Mouse (Mus musculus) C3H10T1/2 (cell line): Measurements from ENCODE around the gene Gbp10. TPM values are rescaled to one million over a fixed set of nuclear protein-coding genes. Genes with fewer than 3 reads are reported as not detected.

Experiments
- polyA plus RNA-seq, 2 experiments: library from polyadenylated mRNA; unstranded; fragments of >200 nt; fragmentation: generic; extraction: Trizol; gene quantifications; one replicate each; pipeline ENCODE4 v1.2.1; 2012; ENCODE audit warnings: missing spikeins in 2 of 2

The Gbp10 gene
- polyA plus RNA-seq, result under 1 TPM in 1 of 2 experiments, not detected in 1; 0.26 TPM

GRCm38 (mm10) chr5:105239483-105240047 lies at the start of gene Gbp10:
TSS of gene Gbp10 (minus strand) at chr5:105239533.

Other genes with a start within 250 kb of the Gbp10 start
- 1 to 10 TPM in 1 of 2 experiments, under 1 TPM in 1; 0.04 to 1.9 TPM for gene Gbp9, start 100.0 kb downstream of the Gbp10 start, polyA plus RNA-seq
- under 1 TPM in 1 of 2 experiments, not detected in 1; 0.09 TPM for gene Gbp8, start 100.0 kb downstream of the Gbp10 start, polyA plus RNA-seq
- gene Gbp4, start 99.9 kb downstream of the Gbp10 start, polyA plus RNA-seq, result under 1 TPM in 1 of 2 experiments, not detected in 1; 0.47 TPM
- under 1 TPM in 1 of 2 experiments, not detected in 1; 0.54 TPM for gene Gm43302, start 54.2 kb upstream of the Gbp10 start, polyA plus RNA-seq
- under 1 TPM in 1 of 2 experiments, not detected in 1; 0.13 TPM for gene Gbp6, start 54.2 kb upstream of the Gbp10 start, polyA plus RNA-seq
- under 1 TPM; 0.32 to 0.71 TPM for gene Lrrc8b, start 176.2 kb upstream of the Gbp10 start, polyA plus RNA-seq